Comparison of ENCODE assay signal across 8 mouse cellular contexts in genomic region chr15:77254128-77254527, GRCm38 (mm10). TPM values are rescaled to one million over a fixed set of nuclear protein-coding genes. Genes with fewer than 3 reads are reported as not detected.
A peak's percentile ranks its signal among the peaks of the same experiment; 100 is the strongest.
DNase-seq lines count a peak whose midpoint lies in the region; ATAC-seq lines count a peak whose summit lies in the region.

No protein-coding gene starts in this region.

- DNase-seq in lung, postnatal 25 days (ENCODE audit: low spot score): no peak
- peak; percentile 55 to 69 for DNase-seq in cerebellum, postnatal 25 days
- DNase-seq in heart, adult 9 months (ENCODE audit: low spot score in 2 of 2): peak; percentile 64 to 75
- DNase-seq in left cerebral cortex, adult 11 months (ENCODE audit: low spot score): no peak

- peaks cover 35% of the 10 kb centered on the region for H3K4me1 ChIP-seq in lung, embryonic 15.5 days
- peaks cover 51% of the 10 kb centered on the region for H3K4me1 ChIP-seq in kidney, embryonic 15.5 days
- H3K4me1 ChIP-seq in neural tube, embryonic 13.5 days (replicated peaks): peaks cover 44% of the 10 kb centered on the region

- no peaks in the 10 kb centered on the region for H3K27me3 ChIP-seq in lung, embryonic 15.5 days
- no peaks in the 10 kb centered on the region for H3K27me3 ChIP-seq in kidney, embryonic 15.5 days
- H3K27me3 ChIP-seq in neural tube, embryonic 13.5 days: no peaks in the 10 kb centered on the region

- no peak overlapping the region for H3K9ac ChIP-seq in lung, embryonic 15.5 days
- no peak overlapping the region for H3K9ac ChIP-seq in kidney, embryonic 15.5 days
- H3K9ac ChIP-seq in neural tube, embryonic 13.5 days: no peak overlapping the region

- H3K4me3 ChIP-seq in lung, embryonic 15.5 days: no peak overlapping the region
- H3K4me3 ChIP-seq in kidney, embryonic 15.5 days (replicated peaks): no peak overlapping the region
- H3K4me3 ChIP-seq in neural tube, embryonic 13.5 days: no peak overlapping the region

- ATAC-seq in lung, embryonic 15.5 days (ENCODE audit: borderline replicate concordance, extremely low read depth, low FRiP score, low TSS enrichment): peak; percentile 55; the same call in 1 of the 2 replicates
- ATAC-seq in kidney, embryonic 15.5 days (replicated peaks; ENCODE audit: low FRiP score): 0 out of 2 replicates have a peak, but pooled peaks have one; percentile 22
- ATAC-seq in neural tube, embryonic 13.5 days (ENCODE audit: low read depth): no peak
- no peak for ATAC-seq in erythroblast, adult 5-6 weeks (replicated peaks; ENCODE audit: low FRiP score, poor library complexity, severe bottlenecking)

- WGBS in lung, embryonic 15.5 days: 29% methylated on average over 2 of the region's 2 CpGs
- WGBS in kidney, embryonic 15.5 days: 37% methylated on average over 2 of the region's 2 CpGs
- WGBS in neural tube, embryonic 13.5 days: 62% methylated on average over 2 of the region's 2 CpGs

- no peaks in the 10 kb centered on the region for H3K36me3 ChIP-seq in lung, embryonic 15.5 days
- H3K36me3 ChIP-seq in kidney, embryonic 15.5 days: no peaks in the 10 kb centered on the region
- H3K36me3 ChIP-seq in neural tube, embryonic 13.5 days: no peaks in the 10 kb centered on the region

- no peaks in the 10 kb centered on the region for H3K9me3 ChIP-seq in lung, embryonic 15.5 days
- no peaks in the 10 kb centered on the region for H3K9me3 ChIP-seq in kidney, embryonic 15.5 days (replicated peaks)
- H3K9me3 ChIP-seq in neural tube, embryonic 13.5 days: no peaks in the 10 kb centered on the region

- H3K27ac ChIP-seq in lung, embryonic 15.5 days: peak overlapping the region; percentile 70
- peak overlapping the region; percentile 75 for H3K27ac ChIP-seq in kidney, embryonic 15.5 days
- H3K27ac ChIP-seq in neural tube, embryonic 13.5 days (replicated peaks): peak overlapping the region; percentile 74

- H3K4me2 ChIP-seq in lung, embryonic 15.5 days: no peak overlapping the region
- no peak overlapping the region for H3K4me2 ChIP-seq in kidney, embryonic 15.5 days
- no peak overlapping the region for H3K4me2 ChIP-seq in neural tube, embryonic 13.5 days

RNA-seq across cellular contexts. Expression of gene Rbfox2, which starts 52.7 kb away (rescaled TPM):
- polyA plus RNA-seq in lung, embryonic 15.5 days (2015; fragmentation: Nextera tagmentation; extraction: Ambion mirVana): 41.8 and 43.3 TPM in 2 replicates
- 41.6 and 47.7 TPM in 2 replicates for polyA plus RNA-seq in kidney, embryonic 15.5 days (2015; fragmentation: Nextera tagmentation; extraction: Ambion mirVana)
- 136 and 156 TPM in 2 replicates for polyA plus RNA-seq in neural tube, embryonic 13.5 days (2015; fragmentation: Nextera tagmentation; extraction: Ambion mirVana)
- total RNA-seq in erythroblast, adult 5-6 weeks (2015; ENCODE audit: low replicate concordance): not detected in 2 replicates
- total RNA-seq in erythroblast, adult 5-6 weeks (2017; ENCODE audit: low replicate concordance): not detected in 2 replicates

Comparison
In these comparisons a context has a peak if more than half of its experiments do, and no peak if none do; other contexts are left out.
1. ATAC-seq: peak in lung, embryonic 15.5 days (single experiment) and kidney, embryonic 15.5 days (single experiment); none in neural tube, embryonic 13.5 days (single experiment) and erythroblast, adult 5-6 weeks (single experiment).
2. DNase-seq: peak in cerebellum, postnatal 25 days (2 of 2) and heart, adult 9 months (2 of 2); none in lung, postnatal 25 days (single experiment) and left cerebral cortex, adult 11 months (single experiment).
3. Peak in every context shown above with its lines, with median percentiles within 50 percentile points of each other: H3K27ac ChIP-seq.